Mouse (Mus musculus): ENCODE data around the gene D430041D05Rik. TPM values are rescaled to one million over a fixed set of nuclear protein-coding genes. Genes with fewer than 3 reads are reported as not detected.

The D430041D05Rik gene
- 0.97 and 1.1 TPM in 2 replicates for polyA plus RNA-seq (2014; fragmentation: Nextera tagmentation; extraction: Ambion mirVana)

DNA sequence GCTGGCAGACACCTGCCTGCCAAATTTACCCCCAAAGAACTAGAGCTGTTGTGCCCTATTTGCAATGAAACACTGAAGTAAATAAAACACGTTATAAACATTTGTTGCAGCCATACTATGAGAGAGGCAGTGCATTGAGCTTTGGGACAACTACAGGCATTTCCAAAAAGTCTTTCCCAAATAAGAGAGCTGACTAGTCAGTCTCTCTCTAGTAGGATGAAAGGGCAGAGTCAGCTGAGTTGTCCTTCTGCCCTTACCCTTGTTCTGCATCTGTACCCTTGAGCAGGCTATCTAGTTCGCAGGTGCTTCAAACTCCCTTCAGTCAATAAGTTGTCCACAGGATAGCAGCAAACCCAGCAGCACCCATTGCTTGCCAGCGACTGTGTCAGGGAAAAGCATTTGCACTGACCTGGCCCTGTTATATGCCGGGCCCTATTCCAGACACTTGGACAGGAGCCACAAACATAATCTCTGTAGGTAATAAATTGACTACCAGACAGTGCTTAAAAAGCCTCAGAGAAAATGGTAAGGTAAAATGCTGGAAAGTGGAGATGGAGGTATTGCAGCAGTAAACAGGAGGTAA, at the start of gene D430041D05Rik:
Gene D430041D05Rik, minus strand, starts transcription at position 51 of the 583 bp plus-strand sequence.
- Histone ChIP-seq H3K36me3 (ENCODE audit: control insufficient read depth, insufficient read depth, low read length) (no peaks in the 10 kb centered on the region), H3K9ac (ENCODE audit: low read length) (peak within 1 kb of the TSS; percentile 66), H3K4me2 (ENCODE audit: low read depth, severe bottlenecking) (peak within 1 kb of the TSS; percentile 99), H3K9me3 (ENCODE audit: control insufficient read depth, low read length) (no peaks in the 10 kb centered on the region), H3K27ac (replicated peaks; ENCODE audit: low read depth, low read length) (no peak within 1 kb of the TSS), H3K4me1 (ENCODE audit: control insufficient read depth, insufficient read depth, low read length) (0 out of 2 replicates have a peak, but pooled peaks cover 3% of the 10 kb centered on the region), H3K27me3 (ENCODE audit: control insufficient read depth, insufficient read depth, low read length) (peaks cover 38% of the 10 kb centered on the region), H3K4me3 (ENCODE audit: low read depth, low read length) (peak within 1 kb of the TSS; percentile 62)
- 64% methylated on average over 4 of the region's 4 CpGs for WGBS
- DNase-seq (ENCODE audit: low spot score) (no peak), ATAC-seq (ENCODE audit: insufficient number of reproducible peaks, low FRiP score, low TSS enrichment, low read depth) (no peak)

DNA sequence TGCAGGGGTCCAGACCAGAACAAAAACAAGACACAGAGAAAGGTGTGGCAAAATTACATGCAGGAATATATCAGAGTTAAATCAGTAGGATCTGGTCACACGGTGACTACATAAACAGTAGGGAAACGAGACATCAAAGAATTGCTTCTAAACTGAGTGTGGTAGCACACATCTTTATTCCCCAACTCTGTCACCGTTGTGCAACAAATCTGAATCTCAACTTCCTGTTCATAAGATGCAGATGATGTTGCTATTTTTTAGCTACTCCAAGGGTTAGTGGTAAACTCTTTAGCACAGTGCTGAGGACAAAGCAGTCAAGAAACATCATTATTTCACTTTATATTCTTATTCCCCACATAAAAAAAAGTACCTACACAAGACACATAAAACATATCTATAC, 49.2 kb upstream of the D430041D05Rik start:
- 48% methylated on average over 3 of the region's 3 CpGs for WGBS
- no peaks in the 10 kb centered on the region for H3K36me3 ChIP-seq (ENCODE audit: control insufficient read depth, insufficient read depth, low read length)
- no peak for DNase-seq (ENCODE audit: low spot score)
- H3K9ac ChIP-seq (ENCODE audit: low read length) = no peak overlapping the region
- H3K27me3 ChIP-seq (ENCODE audit: control insufficient read depth, insufficient read depth, low read length) = no peaks in the 10 kb centered on the region
- ATAC-seq (ENCODE audit: insufficient number of reproducible peaks, low FRiP score, low TSS enrichment, low read depth) = no peak
- no peak overlapping the region for H3K27ac ChIP-seq (replicated peaks; ENCODE audit: low read depth, low read length)
- H3K4me3 ChIP-seq (ENCODE audit: low read depth, low read length) = no peak overlapping the region
- H3K4me2 ChIP-seq (ENCODE audit: low read depth, severe bottlenecking) = no peak overlapping the region
- no peaks in the 10 kb centered on the region for H3K9me3 ChIP-seq (ENCODE audit: control insufficient read depth, low read length)
- peaks cover 4% of the 10 kb centered on the region; the same call in 1 of the 2 replicates for H3K4me1 ChIP-seq (ENCODE audit: control insufficient read depth, insufficient read depth, low read length)

DNA sequence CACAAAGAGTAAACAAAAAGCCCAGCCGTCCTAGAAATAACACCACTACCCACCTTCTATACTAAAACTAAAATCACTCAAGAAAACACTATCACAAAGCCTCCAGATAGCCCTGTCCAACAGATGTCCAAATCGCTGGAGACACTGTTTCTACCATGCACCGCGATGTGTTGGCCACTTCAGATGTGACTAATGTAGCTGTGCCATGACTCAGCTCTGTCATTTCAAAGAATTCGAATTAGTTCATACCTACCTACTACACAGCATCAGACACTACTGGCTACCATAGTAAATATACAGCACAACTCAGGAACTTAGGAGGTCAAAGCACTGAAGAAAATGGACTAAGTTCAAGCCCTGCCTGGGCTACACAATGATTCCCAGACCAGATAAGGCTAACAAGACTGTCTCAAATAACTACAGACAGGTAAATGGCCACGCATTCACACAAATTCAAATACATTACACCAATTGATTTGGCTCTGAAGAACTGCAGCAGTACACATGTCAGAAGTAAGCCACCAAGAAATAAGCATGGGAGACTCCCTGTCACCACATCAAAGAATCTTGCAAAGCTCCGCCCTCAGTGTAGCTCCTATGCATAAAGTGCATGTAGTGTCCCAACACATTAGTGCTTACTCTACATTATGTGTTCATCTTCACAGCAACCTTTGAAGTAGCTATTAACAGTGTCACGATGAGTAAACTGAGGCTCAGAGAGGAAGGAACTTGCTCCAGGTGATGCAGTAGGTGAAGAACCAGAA, 47.9 kb upstream of the D430041D05Rik start:
- Histone ChIP-seq H3K36me3 (ENCODE audit: control insufficient read depth, insufficient read depth, low read length) (no peaks in the 10 kb centered on the region), H3K4me3 (ENCODE audit: low read depth, low read length) (no peak overlapping the region), H3K27ac (replicated peaks; ENCODE audit: low read depth, low read length) (no peak overlapping the region), H3K9ac (ENCODE audit: low read length) (no peak overlapping the region), H3K4me2 (ENCODE audit: low read depth, severe bottlenecking) (no peak overlapping the region), H3K4me1 (ENCODE audit: control insufficient read depth, insufficient read depth, low read length) (peaks cover 4% of the 10 kb centered on the region; the same call in 1 of the 2 replicates), H3K27me3 (ENCODE audit: control insufficient read depth, insufficient read depth, low read length) (no peaks in the 10 kb centered on the region), H3K9me3 (ENCODE audit: control insufficient read depth, low read length) (no peaks in the 10 kb centered on the region)
- ATAC-seq (ENCODE audit: insufficient number of reproducible peaks, low FRiP score, low TSS enrichment, low read depth) (no peak), DNase-seq (ENCODE audit: low spot score) (no peak)
- 91% methylated on average over 8 of the region's 8 CpGs for WGBS

DNA sequence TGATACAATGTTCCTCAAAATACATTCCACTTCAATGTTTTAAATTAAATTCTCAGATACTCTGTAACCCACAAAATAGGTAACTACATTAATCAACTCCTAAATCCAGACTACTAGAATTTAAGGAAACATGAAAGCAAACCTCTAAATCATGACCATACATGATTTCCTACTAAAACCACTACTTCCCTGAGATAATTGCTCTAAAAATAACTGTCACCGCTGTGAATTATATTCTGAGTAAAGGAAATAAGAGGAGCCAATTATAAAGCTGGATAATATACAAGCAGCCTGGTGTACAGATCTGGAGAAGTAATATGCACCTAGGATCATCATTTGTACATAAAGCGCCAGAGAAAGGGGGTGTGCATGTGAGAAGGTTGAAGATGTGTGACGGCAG, 46.3 kb upstream of the D430041D05Rik start:
- Histone ChIP-seq H3K4me3 (ENCODE audit: low read depth, low read length) (no peak overlapping the region), H3K9me3 (ENCODE audit: control insufficient read depth, low read length) (no peaks in the 10 kb centered on the region), H3K9ac (ENCODE audit: low read length) (no peak overlapping the region), H3K27ac (replicated peaks; ENCODE audit: low read depth, low read length) (no peak overlapping the region), H3K4me2 (ENCODE audit: low read depth, severe bottlenecking) (no peak overlapping the region), H3K27me3 (ENCODE audit: control insufficient read depth, insufficient read depth, low read length) (no peaks in the 10 kb centered on the region), H3K4me1 (ENCODE audit: control insufficient read depth, insufficient read depth, low read length) (peaks cover 4% of the 10 kb centered on the region; the same call in 1 of the 2 replicates), H3K36me3 (ENCODE audit: control insufficient read depth, insufficient read depth, low read length) (no peaks in the 10 kb centered on the region)
- 72% methylated on average over 3 of the region's 3 CpGs for WGBS
- DNase-seq (ENCODE audit: low spot score) (no peak), ATAC-seq (ENCODE audit: insufficient number of reproducible peaks, low FRiP score, low TSS enrichment, low read depth) (no peak)

DNA sequence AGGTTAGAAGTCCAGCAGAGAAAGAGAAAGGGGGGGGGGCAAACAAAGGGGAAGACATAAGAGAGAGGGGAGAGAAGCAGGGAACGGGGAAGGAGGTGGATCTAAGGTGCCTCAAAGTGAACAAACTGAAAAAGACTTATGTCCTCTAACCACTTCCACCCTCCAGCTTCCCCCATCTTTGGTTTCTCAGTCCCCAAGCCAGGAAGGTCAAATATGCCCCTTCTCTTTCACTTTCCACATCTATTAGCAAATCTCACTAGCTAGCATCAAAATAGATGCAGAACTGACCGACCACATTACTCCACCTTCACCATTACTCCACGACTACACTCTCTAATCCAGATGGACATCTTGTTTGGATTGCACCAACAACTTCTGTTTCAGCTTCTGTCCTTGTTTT, 39.9 kb upstream of the D430041D05Rik start:
- Histone ChIP-seq H3K36me3 (ENCODE audit: control insufficient read depth, insufficient read depth, low read length) (no peaks in the 10 kb centered on the region), H3K27me3 (ENCODE audit: control insufficient read depth, insufficient read depth, low read length) (no peaks in the 10 kb centered on the region), H3K27ac (replicated peaks; ENCODE audit: low read depth, low read length) (no peak overlapping the region), H3K9ac (ENCODE audit: low read length) (no peak overlapping the region), H3K9me3 (ENCODE audit: control insufficient read depth, low read length) (no peaks in the 10 kb centered on the region), H3K4me2 (ENCODE audit: low read depth, severe bottlenecking) (no peak overlapping the region), H3K4me3 (ENCODE audit: low read depth, low read length) (no peak overlapping the region), H3K4me1 (ENCODE audit: control insufficient read depth, insufficient read depth, low read length) (no peaks in the 10 kb centered on the region)
- 76% methylated on average over 3 of the region's 3 CpGs for WGBS
- no peak for ATAC-seq (ENCODE audit: insufficient number of reproducible peaks, low FRiP score, low TSS enrichment, low read depth)
- DNase-seq (ENCODE audit: low spot score) = no peak

DNA sequence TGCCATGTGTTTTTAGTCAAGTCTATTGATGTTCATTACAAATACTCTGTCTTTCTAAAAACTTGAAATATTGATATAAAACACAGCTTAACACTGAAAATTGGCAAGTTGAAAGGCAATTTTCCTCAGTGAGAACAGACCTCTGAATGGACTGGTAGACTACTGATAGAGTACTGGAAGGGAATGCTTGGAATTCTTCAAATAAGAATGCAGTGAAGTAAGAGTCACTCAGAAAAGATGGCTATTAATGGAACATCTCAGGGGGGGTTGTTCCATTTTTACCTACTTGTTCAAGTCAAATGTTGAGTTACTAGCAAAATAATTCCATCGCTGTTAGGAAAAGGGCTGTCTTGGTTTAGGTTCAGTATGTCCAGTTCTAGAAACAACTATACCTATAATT, 38.4 kb upstream of the D430041D05Rik start:
- no peak overlapping the region for H3K4me2 ChIP-seq (ENCODE audit: low read depth, severe bottlenecking)
- H3K27ac ChIP-seq (replicated peaks; ENCODE audit: low read depth, low read length) = no peak overlapping the region
- H3K4me3 ChIP-seq (ENCODE audit: low read depth, low read length) = no peak overlapping the region
- H3K9ac ChIP-seq (ENCODE audit: low read length) = no peak overlapping the region
- DNase-seq (ENCODE audit: low spot score) (no peak), ATAC-seq (ENCODE audit: insufficient number of reproducible peaks, low FRiP score, low TSS enrichment, low read depth) (no peak)
- no peaks in the 10 kb centered on the region for H3K27me3 ChIP-seq (ENCODE audit: control insufficient read depth, insufficient read depth, low read length)
- H3K4me1 ChIP-seq (ENCODE audit: control insufficient read depth, insufficient read depth, low read length) = no peaks in the 10 kb centered on the region
- H3K9me3 ChIP-seq (ENCODE audit: control insufficient read depth, low read length) = no peaks in the 10 kb centered on the region
- H3K36me3 ChIP-seq (ENCODE audit: control insufficient read depth, insufficient read depth, low read length) = no peaks in the 10 kb centered on the region
- 95% methylated on average over 1 of the region's 1 CpGs for WGBS

DNA sequence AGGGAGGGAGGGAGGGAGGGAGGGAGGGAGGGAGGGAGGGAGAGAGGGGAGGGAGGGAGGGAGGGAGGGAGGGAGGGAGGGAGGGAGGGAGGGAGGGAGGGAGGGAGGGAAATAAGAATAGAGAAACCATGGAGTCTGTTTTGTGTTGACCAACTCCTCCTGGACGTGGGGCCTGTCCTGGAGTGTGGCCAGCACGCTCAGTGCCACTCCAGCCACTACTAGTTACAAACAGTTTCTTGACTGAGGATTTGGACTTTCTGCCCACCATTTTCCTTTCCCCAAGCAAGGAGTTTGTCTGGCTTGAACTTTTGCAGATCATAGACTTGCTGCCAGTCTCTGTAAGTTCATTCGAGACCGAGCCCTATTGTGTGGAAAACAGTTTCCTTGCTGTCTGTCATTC, 37.4 kb upstream of the D430041D05Rik start:
- ATAC-seq (ENCODE audit: insufficient number of reproducible peaks, low FRiP score, low TSS enrichment, low read depth) (no peak), DNase-seq (ENCODE audit: low spot score) (no peak)
- H3K27me3 ChIP-seq (ENCODE audit: control insufficient read depth, insufficient read depth, low read length) = no peaks in the 10 kb centered on the region
- H3K4me1 ChIP-seq (ENCODE audit: control insufficient read depth, insufficient read depth, low read length) = no peaks in the 10 kb centered on the region
- H3K4me2 ChIP-seq (ENCODE audit: low read depth, severe bottlenecking) = no peak overlapping the region
- H3K9ac ChIP-seq (ENCODE audit: low read length) = no peak overlapping the region
- 89% methylated on average over 4 of the region's 4 CpGs for WGBS
- H3K36me3 ChIP-seq (ENCODE audit: control insufficient read depth, insufficient read depth, low read length) = no peaks in the 10 kb centered on the region
- no peak overlapping the region for H3K4me3 ChIP-seq (ENCODE audit: low read depth, low read length)
- no peaks in the 10 kb centered on the region for H3K9me3 ChIP-seq (ENCODE audit: control insufficient read depth, low read length)
- no peak overlapping the region for H3K27ac ChIP-seq (replicated peaks; ENCODE audit: low read depth, low read length)

DNA sequence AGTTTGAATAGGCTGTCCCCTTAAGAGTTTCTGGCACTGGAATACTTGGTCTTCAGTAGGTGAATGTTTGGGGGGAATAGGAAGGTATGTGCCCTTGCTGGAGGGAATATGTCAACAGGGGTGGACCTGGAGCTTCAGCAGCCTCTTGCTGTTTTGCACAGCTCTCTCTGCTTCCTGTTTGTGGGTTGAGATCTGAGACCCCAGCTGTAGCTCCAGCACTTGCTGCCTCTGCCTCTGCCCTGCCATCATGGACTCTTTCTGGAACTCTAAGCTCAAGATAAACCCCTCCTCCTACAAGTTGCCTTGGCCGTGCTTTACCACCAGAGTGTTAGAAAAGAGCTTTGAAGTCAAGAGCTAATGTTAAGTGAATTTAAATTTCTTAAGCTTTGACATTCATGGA, 35.2 kb upstream of the D430041D05Rik start:
- WGBS = 67% methylated on average over 1 of the region's 1 CpGs

More for the DNA sequence above, 35.2 kb upstream of the D430041D05Rik start:
- Histone ChIP-seq H3K9ac (ENCODE audit: low read length) (no peak overlapping the region), H3K27me3 (ENCODE audit: control insufficient read depth, insufficient read depth, low read length) (no peaks in the 10 kb centered on the region), H3K9me3 (ENCODE audit: control insufficient read depth, low read length) (no peaks in the 10 kb centered on the region), H3K36me3 (ENCODE audit: control insufficient read depth, insufficient read depth, low read length) (no peaks in the 10 kb centered on the region), H3K27ac (replicated peaks; ENCODE audit: low read depth, low read length) (no peak overlapping the region), H3K4me3 (ENCODE audit: low read depth, low read length) (no peak overlapping the region), H3K4me2 (ENCODE audit: low read depth, severe bottlenecking) (no peak overlapping the region), H3K4me1 (ENCODE audit: control insufficient read depth, insufficient read depth, low read length) (no peaks in the 10 kb centered on the region)
- ATAC-seq (ENCODE audit: insufficient number of reproducible peaks, low FRiP score, low TSS enrichment, low read depth) (no peak), DNase-seq (ENCODE audit: low spot score) (no peak)
